Mouse (Mus musculus): ENCODE data around the gene Tprg.

The Tprg gene

DNA sequence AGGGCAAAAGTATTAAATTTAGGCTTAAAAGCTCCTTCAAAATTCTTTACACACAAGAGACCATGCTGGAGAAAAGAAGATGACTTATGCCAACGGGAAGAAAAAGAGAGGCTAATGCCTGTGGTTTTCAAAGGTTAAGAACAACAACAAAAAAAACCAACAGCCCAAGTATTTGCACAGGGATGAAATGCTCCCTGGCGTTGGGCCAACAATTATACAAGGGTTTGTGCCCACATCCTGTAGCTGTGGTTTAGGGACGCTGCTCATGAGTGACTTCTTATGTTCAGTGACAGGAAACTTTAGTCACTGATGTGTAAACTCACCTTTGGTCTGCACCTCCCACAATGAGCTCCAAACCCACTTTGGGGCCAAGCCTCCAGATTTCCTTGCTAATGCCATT is 139.6 kb downstream of the Tprg start:
- DNase-seq, result peak; percentile 20

DNA sequence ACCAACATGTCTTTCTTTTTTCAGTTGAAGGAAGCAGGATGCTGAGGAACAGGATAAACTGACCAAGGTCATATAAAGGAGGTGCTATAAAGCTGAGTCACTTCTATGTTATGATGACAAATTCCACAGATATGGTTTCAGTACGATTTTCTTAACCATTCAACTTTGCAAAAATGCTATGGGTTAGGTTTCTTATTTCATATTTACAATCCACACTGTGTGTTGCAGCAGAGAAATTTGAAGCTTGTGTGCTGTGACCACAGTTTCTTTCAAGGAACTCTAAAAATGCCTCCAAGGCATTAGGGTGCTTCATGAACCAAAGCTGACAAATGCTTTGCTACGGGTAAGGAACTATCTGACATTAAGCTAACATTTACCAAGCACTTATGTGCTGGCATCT is 153.4 kb downstream of the Tprg start:
- no peak for DNase-seq

- peak; percentile 19 for DNase-seq
These were observed 159.0 kb downstream of the Tprg start for GRCm38 (mm10) chr16:25445580-25445979.

DNA sequence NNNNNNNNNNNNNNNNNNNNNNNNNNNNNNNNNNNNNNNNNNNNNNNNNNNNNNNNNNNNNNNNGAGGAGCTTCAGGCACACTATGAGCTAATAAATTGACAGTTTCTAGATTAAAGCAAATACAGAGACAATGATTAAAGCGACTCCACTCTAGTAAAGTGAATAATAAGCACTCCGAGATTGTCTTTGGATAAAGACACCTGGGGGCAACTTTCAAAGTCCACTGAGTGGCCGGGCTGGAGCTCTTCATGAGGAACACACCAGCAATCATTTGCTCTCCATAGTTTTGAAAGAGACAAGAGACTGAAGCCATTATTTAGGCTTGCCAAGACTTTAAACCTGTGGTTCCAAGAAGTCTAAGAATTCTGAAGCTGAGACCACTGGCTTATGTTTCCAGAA is 164.9 kb downstream of the Tprg start:
- DNase-seq, result no peak

DNA sequence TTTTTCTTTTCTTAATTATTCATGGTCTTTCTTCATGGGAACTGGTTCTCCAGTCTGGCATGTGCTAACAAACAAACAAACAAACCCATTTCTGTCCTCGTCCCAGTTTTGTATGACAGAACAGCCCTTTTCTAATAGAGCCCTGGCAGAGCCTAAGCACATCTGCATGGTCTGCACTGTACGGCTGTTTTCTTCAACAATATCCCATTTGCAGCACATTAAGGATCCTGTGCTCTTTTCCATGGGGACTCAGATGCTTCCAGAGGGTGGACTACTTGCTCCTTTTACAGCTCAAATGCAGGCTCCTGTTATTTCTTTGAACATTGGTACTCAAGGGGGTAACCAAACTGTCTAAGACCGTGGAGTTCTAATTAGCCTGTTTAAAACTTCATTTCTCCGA is 178.1 kb downstream of the Tprg start:
- no peak for DNase-seq

- no peak for DNase-seq
These were observed 179.0 kb downstream of the Tprg start for GRCm38 (mm10) chr16:25465435-25466139.

DNA sequence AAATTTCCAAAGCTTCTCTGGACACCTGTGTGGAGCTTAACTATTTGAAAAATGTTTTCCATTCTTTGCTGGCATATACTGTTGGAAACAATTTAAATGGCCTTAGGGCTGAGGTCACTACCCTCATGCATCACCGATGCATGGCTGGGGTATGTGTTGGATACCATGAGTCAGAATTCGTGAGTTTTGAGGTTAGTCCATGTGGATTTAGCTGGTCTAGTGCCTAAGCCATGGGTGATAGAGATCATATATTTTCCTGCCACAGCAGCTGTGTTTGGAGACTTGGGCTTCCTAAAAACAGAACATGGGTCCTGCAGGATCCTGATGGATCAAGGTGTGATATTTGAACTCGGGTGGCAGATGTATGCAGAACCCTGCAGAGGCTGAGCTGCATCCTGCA is 181.4 kb downstream of the Tprg start:
- DNase-seq, result no peak

DNA sequence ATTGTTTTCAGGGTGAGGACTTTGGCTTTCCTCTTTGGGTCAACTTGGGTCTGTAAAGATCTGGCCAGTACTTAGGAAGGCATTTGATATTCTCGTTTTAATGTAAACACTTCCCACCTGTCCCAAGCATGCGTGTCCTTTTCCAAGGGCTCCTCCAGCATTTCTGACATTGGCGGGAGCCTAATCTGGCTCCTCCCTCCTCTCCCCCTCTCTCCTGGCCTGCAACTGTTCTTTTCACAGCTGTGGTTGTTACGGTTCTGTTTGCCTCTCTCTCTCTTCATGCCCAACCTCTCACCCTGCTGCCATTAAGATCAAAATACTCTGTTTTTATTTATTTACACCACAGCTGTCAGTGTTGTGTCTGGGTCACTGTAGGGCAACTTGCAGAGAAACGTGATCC is 182.0 kb downstream of the Tprg start:
- no peak for DNase-seq

Measured in kidney, adult 18-20 months (tissue).